Mouse (Mus musculus) limb, embryonic 10.5 days (tissue): ENCODE measurements around the gene Bptf. TPM values are rescaled to one million over a fixed set of nuclear protein-coding genes. Genes with fewer than 3 reads are reported as not detected.
"Not testable (repeated sequence)": the region's sequence is repeated elsewhere in the genome, so short reads cannot be mapped to it uniquely, and the experiment has no call there.

ENCODE experiments used
- DNase-seq: peaks from one replicate; pipeline ENCODE4 v3.0.0-alpha.2; 2017; ENCODE audit warnings: low spot score
- H3K27ac ChIP-seq: fragments of 300-500 bp; sonication (generic); 2 replicates; pipeline ENCODE4 v1.5.1; 2016; ENCODE audit warnings: mild to moderate bottlenecking
- H3K27me3 ChIP-seq: fragments of 300-500 bp; sonication (generic); 2 replicates; pipeline ENCODE4 v1.6.1; 2016; ENCODE audit warnings: low read depth, mild to moderate bottlenecking; ENCODE audit not compliant: poor library complexity, severe bottlenecking
- H3K36me3 ChIP-seq: fragments of 300-500 bp; sonication (generic); 2 replicates; pipeline ENCODE4 v1.6.1; 2016; ENCODE audit warnings: mild to moderate bottlenecking, moderate library complexity
- H3K4me1 ChIP-seq: fragments of 300-500 bp; sonication (generic); 2 replicates; pipeline ENCODE4 v1.6.1; 2016
- H3K4me3 ChIP-seq: fragments of 300-500 bp; sonication (generic); 2 replicates; pipeline ENCODE4 v1.5.1; 2016; ENCODE audit warnings: mild to moderate bottlenecking, moderate library complexity
- H3K9me3 ChIP-seq: fragments of 300-500 bp; sonication (generic); replicated peaks from 2 replicates; pipeline ENCODE4 v1.6.1; 2016; ENCODE audit warnings: mild to moderate bottlenecking
- WGBS: fragments of 180-500 bp; shearing (Covaris S2); methylation state at CpG from one replicate; pipeline ENCODE4 v1.1.7; 2016; 5-methylcytosine and 5-hydroxymethylcytosine counted together
- polyA plus RNA-seq: library from polyadenylated mRNA; unstranded; fragments of >200 nt; fragmentation: Nextera tagmentation; extraction: Ambion mirVana; gene quantifications from 2 replicates; pipeline ENCODE4 v1.2.1, GENCODE M21; 2016

Gene Bptf
- polyA plus RNA-seq, 1 experiment from 2014 or later: 38.8 TPM

DNA sequence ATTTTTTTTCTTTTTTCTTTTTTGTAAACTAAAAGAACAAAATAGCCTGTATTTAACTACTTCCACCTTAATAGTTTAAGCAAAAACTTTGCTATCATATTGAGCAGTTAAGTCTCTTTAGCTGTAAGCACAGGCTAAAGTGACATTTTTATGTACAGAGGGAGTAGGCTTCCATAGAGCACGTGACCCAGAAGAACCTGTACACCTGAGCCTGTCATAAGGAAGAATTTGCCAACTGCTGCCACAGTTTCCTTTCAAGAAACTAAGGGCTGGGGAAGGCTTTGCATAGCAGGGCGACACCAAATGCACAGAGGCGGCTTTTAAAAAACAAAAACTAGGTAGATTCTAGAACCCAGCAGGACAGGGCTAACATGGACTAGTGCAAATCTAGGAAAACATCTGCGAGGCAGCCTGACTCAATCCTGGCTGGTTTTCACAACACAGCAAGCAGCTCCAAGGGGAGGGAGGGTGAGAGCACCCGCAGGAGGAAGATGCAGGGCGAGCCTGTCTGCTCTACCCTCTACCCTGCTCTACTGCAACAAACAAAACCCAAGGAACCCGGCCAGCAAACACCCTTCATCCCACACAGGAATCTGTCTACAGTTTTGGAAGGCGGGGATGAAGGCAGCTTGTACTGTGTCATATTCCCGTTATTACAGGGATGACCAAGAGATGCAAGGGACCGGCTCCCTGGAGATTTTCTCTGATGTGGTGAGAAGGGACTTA, 97.7 kb downstream of the Bptf start:
- H3K36me3 ChIP-seq: peaks cover 48% of the 10 kb centered on the region
- no peak for DNase-seq
- H3K27ac ChIP-seq: no peak overlapping the region
- H3K27me3 ChIP-seq: peaks cover 11% of the 10 kb centered on the region; the same call in 1 of the 2 replicates
- no peak overlapping the region for H3K4me3 ChIP-seq
- no peaks in the 10 kb centered on the region for H3K4me1 ChIP-seq
- 86% methylated on average over 10 of the region's 10 CpGs for WGBS
- no peaks in the 10 kb centered on the region for H3K9me3 ChIP-seq

DNA sequence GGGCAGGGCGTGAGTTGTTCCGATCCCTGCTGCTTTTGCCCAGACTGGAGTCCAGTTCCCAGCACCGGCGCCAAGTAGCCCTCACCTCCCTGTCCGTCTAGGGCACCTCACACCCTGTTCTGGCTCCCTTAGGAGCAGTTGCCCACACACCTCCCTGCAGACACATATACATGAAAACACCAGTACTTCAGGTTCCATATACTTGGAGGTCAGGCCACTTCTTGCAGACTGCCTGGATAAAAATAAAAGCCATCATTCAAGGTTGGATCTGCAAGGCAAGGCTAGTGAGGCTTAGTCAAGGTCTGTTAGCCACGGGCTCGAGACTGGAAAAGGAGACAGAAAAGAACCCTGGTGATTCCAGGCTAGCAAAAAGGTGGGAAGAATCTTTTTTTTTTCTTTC, 100.3 kb downstream of the Bptf start:
- Histone ChIP-seq H3K36me3 (peaks cover 22% of the 10 kb centered on the region), H3K4me1 (peaks cover 21% of the 10 kb centered on the region), H3K27me3 (peaks cover 25% of the 10 kb centered on the region), H3K27ac (no peak overlapping the region), H3K4me3 (no peak overlapping the region), H3K9me3 (no peaks in the 10 kb centered on the region)
- no peak for DNase-seq
- WGBS: 42% methylated on average over 7 of the region's 7 CpGs

DNA sequence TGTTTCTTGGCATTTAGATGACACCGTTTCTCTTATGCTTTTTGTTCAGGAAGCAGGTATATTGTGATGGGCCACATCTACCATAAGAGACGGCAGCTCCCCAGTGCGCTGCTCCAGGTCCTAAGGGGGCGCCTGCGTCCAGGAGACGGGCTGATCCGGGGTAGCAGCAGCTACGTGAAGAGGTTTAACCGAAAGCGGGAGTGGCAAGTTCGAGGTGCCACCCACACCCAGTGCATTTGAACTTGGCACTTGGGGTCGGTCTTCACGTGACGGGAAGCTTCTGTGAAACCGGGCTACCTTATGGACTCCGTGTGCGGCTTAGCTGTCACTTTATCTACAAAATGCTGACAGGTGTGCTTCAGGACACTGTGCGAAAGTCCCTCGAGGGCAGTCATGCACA, 102.4 kb downstream of the Bptf start:
- Histone ChIP-seq H3K27ac (no peak overlapping the region), H3K4me3 (no peak overlapping the region), H3K9me3 (no peaks in the 10 kb centered on the region), H3K36me3 (peaks cover 10% of the 10 kb centered on the region), H3K27me3 (peaks cover 46% of the 10 kb centered on the region), H3K4me1 (peaks cover 42% of the 10 kb centered on the region)
- no peak for DNase-seq
- WGBS: 53% methylated on average over 19 of the region's 19 CpGs

DNA sequence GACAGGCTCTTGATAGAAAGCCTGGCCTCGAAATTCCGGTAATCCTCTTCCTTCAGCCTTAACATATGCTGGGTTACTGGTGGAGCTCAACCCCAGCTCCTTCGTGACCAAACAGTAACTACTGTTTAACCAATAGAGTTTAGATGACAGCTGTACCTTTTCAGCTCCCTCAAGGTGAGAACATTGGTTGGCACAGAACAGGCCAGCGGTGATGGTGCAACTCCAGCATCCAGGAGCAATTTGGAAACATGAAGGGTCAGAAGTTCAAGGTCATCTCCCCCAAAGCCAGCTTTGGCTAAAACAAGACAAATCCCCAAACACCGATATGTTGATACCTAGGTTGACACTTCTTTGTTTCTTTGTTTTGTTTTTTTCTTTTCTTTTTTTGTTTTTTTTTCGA, 103.2 kb downstream of the Bptf start:
- no peak for DNase-seq
- Histone ChIP-seq H3K4me1 (peaks cover 48% of the 10 kb centered on the region), H3K4me3 (peak overlapping the region; percentile 79), H3K36me3 (peaks cover 5% of the 10 kb centered on the region; the same call in 1 of the 2 replicates), H3K27me3 (peaks cover 54% of the 10 kb centered on the region), H3K27ac (peak overlapping the region; percentile 87), H3K9me3 (no peaks in the 10 kb centered on the region)
- 73% methylated on average over 6 of the region's 6 CpGs for WGBS

DNA sequence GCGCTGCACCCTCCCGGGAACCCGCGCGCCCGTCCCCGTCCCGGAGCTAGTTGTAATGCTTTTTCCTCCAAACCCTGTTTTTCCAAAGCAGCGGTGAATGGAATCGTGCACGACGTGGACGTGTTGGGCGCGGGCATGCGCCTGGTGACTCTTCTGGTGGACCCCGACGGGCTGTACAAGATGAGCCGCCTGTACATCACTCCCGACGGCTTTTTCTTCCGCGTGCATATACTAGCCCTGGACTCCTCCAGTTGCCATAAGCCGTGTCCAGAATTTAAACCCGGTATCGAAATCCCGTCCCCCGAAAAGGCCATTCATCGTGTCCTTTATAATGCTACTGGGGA, 103.7 kb downstream of the Bptf start:
- WGBS: 4% methylated on average over 29 of the region's 29 CpGs
- no peaks in the 10 kb centered on the region for H3K9me3 ChIP-seq
- H3K4me3 ChIP-seq: peak overlapping the region; percentile 79
- H3K27ac ChIP-seq: peak overlapping the region; percentile 87
- peaks cover 5% of the 10 kb centered on the region; the same call in 1 of the 2 replicates for H3K36me3 ChIP-seq
- no peak for DNase-seq
- H3K4me1 ChIP-seq: peaks cover 48% of the 10 kb centered on the region
- H3K27me3 ChIP-seq: peaks cover 55% of the 10 kb centered on the region

DNA sequence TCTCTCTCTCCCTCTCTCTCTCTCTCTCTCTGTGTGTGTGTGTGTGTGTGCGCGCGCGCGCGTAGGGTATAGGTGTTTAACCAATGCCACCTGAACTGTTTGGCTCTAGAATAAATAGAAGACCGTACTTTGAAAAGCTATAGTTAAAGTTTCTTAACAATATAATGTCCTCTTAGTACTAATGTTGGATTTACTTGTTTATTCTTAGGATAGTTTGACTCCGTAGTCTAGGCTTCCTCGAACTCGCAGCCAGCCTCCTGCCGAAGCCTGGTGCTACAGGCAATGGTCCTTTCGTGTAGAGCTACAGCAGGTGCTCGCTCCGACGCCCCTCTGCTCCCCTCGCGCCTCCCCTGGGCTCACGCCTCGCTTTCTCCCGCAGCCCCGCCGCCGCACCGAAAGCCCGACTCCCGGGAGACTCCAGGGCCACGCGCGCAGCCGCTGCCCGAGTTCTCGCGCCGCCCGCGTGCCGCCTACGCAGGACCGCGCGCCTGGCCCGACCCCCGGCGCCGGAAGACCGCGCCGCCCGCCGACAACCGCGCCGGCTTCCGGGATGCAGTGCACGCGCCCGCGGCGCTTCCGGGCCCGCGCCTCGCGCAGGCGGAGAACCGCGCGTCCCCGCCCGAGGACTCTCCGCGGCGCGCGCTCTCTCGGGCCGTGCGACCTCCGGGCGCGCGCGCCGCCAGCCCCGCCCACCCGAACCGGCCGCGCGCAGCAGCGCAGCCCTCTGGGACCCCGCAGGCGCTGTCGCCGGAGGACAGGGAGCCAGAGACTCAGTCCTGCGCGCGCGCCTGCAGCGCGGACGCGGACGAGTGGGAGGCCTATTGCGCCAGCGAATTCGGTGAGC, 104.3 kb downstream of the Bptf start:
- Histone ChIP-seq H3K27ac (peak overlapping the region; percentile 87), H3K4me3 (peak overlapping the region; percentile 79), H3K9me3 (no peaks in the 10 kb centered on the region), H3K27me3 (peaks cover 55% of the 10 kb centered on the region), H3K4me1 (peaks cover 48% of the 10 kb centered on the region), H3K36me3 (peaks cover 1% of the 10 kb centered on the region; the same call in 1 of the 2 replicates)
- DNase-seq: peak; percentile 88
- WGBS: 5% methylated on average over 107 of the region's 107 CpGs

DNA sequence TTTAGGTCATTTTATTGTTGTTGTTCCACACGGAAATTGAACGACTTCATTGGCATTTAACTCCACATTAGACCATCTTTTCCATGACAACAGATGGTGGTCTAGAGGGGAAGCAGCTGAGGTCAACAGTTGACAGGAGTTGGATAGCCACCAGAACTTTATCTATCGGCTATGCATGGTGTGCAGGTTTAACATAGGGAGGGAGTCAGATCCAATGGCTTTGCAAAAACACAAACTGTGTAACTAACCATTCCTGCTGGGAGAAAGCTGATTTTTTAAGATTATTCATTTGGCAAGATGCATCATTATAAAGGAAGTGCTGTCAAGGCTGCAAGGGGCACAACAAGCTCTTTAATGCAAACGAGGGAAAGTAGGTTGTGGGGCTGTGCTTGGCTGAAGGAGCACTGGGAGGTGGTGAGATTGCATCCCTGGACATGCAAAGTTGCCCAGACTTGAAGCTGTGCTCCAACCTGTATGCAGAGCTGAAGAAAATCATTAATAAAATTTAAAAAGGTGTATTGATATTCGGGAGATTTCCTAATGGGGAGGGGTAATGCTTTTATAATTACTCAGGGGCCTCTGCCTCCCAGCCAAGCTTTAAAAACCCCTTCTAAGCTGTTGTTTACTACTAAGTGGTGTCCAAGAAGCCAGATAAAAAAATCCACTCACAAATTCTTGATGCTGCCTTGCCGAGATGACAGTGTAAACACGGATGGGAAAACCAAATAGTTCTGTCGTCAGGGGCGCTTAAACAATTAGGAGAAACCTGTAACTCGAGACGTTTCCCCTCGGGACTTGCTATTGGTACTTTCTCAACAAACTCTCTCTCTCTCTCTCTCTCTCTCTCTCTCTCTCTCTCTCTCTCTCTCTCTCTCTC, 105.1 kb downstream of the Bptf start:
- Histone ChIP-seq H3K4me3 (peak overlapping the region; percentile 79), H3K27ac (no peak overlapping the region), H3K36me3 (no peaks in the 10 kb centered on the region), H3K9me3 (no peaks in the 10 kb centered on the region), H3K27me3 (peaks cover 55% of the 10 kb centered on the region), H3K4me1 (peaks cover 48% of the 10 kb centered on the region)
- WGBS: 9% methylated on average over 12 of the region's 12 CpGs
- DNase-seq: no peak

DNA sequence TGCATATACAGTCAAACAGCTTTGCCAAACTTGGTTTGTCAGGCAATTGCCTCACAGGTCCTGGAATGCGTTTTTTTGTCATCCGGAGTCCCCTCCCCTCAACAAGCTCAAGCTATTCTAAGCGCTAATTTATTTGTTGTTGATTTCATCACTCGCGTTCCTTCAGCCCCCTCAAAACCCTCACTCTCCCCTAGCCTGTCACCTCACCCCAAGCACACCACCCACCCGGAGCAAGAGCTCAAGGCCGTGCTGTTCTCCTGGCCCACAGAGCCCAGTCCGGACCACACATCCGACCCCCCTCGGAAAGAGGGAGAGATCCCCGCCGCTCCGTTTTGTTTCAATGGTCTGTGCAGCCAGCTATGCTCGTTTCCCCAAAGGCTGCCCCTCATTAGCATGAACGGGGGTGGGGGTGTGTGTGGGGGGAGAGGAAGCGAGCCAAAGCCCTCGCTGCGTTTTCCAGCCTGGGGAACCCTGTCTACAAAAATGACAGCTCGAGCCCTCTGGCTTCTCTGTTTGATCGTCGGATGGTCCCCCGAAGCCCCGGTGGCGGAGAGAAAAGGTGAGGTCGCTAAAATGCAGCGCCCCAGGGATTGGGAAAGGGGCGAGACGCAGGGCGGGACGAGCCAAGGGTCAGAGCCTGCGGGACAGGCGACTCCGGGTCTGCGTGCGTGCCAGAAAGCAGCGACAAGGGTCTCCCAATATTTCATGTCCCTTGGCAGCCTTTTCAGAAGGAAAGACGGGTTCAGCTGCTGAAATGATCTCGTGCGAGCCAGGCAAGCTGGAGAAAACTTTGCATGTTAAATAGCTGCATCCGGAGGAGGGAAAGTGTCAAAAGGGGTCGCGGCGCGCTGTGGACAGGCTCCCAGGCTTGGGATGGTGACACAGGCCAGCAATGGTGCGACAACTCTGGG, 106.3 kb downstream of the Bptf start, which contains the start of gene 1810010H24Rik:
TSS of gene 1810010H24Rik (plus strand) at position 271 of the 911 bp plus-strand sequence.
- peaks cover 48% of the 10 kb centered on the region for H3K4me1 ChIP-seq
- WGBS: under 1% methylated on average over 45 of the region's 45 CpGs
- peak; percentile 65 for DNase-seq
- peak within 1 kb of the TSS; percentile 56 for H3K27ac ChIP-seq
- peak within 1 kb of the TSS; percentile 59 for H3K4me3 ChIP-seq
- peaks cover 53% of the 10 kb centered on the region for H3K27me3 ChIP-seq
- no peaks in the 10 kb centered on the region for H3K9me3 ChIP-seq
- no peaks in the 10 kb centered on the region for H3K36me3 ChIP-seq

DNA sequence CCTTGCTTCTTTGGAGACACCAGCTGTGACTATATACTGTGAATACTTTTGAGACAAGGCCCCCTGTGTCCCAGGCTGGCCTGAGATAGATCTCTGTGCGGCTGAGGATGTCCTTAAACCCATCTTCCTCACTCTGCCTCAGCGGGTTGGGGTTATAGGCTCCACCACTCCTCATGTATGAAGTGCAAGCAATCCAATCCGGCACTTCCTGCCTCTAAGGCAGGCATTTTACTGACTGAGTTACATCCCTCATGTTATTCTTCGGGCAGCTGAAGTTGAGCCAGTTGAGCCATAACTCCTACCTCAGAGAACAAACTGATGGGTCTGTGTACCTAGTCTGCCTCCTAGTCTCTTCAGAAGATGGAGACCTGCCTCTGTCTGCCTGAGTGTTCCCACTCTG, 107.5 kb downstream of the Bptf start:
- 55% methylated on average over 4 of the region's 4 CpGs for WGBS
- Histone ChIP-seq H3K4me1 (peaks cover 48% of the 10 kb centered on the region), H3K27me3 (peaks cover 45% of the 10 kb centered on the region), H3K4me3 (peak overlapping the region; percentile 59; the same call in 1 of the 2 replicates), H3K9me3 (no peaks in the 10 kb centered on the region), H3K36me3 (no peaks in the 10 kb centered on the region), H3K27ac (no peak overlapping the region)
- no peak for DNase-seq

- no peaks in the 10 kb centered on the region for H3K36me3 ChIP-seq
- DNase-seq: no peak
- H3K4me1 ChIP-seq: peaks cover 33% of the 10 kb centered on the region
- H3K27ac ChIP-seq: no peak overlapping the region
- 91% methylated on average over 13 of the region's 13 CpGs for WGBS
- H3K27me3 ChIP-seq: peaks cover 35% of the 10 kb centered on the region
- no peak overlapping the region for H3K4me3 ChIP-seq
- H3K9me3 ChIP-seq: no peaks in the 10 kb centered on the region
These were observed 109.8 kb downstream of the Bptf start for GRCm38 (mm10) chr11:107022050-107022683.

GRCm38 (mm10) chr11:107019722-107020121, 112.2 kb downstream of the Bptf start:
- H3K4me3 ChIP-seq, DNase-seq, H3K9me3 ChIP-seq, H3K36me3 ChIP-seq, H3K27ac ChIP-seq: not testable (repeated sequence)
- Histone ChIP-seq H3K4me1 (peaks cover 14% of the 10 kb centered on the region), H3K27me3 (peaks cover 11% of the 10 kb centered on the region)
- WGBS: 94% methylated on average over 5 of the region's 5 CpGs
